Mouse (Mus musculus) spleen, postnatal 36 days (tissue): ENCODE results near the gene Cdk8.
A peak's percentile ranks its signal among the peaks of the same experiment; 100 is the strongest.
"Not testable (repeated sequence)": the region's sequence is repeated elsewhere in the genome, so short reads cannot be mapped to it uniquely, and the experiment has no call there.

Source experiments
- DNase-seq, 2 experiments: peaks; one replicate each; pipeline ENCODE4 v3.0.0; 2022; ENCODE audit warnings: low spot score in 2 of 2, mixed read lengths in 1 of 2

The Cdk8 gene

GRCm38 (mm10) chr5:146230864-146231654 is at the start of gene Cdk8:
Cdk8 (plus strand) TSS chr5:146231230.
- DNase-seq: peak; percentile 88

GRCm38 (mm10) chr5:146185204-146185603 is 45.8 kb upstream of the Cdk8 start, which contains the start of gene 1700001J03Rik:
1700001J03Rik (minus strand) TSS chr5:146185304.
- DNase-seq: not testable (repeated sequence)

GRCm38 (mm10) chr5:146187441-146187840 is 43.6 kb upstream of the Cdk8 start:
- peak; percentile 38 to 44 for DNase-seq

- DNase-seq: no peak
Measured at GRCm38 (mm10) chr5:146188144-146188543, 42.9 kb upstream of the Cdk8 start.

- no peak for DNase-seq
Measured at GRCm38 (mm10) chr5:146188712-146189111, 42.3 kb upstream of the Cdk8 start.

- DNase-seq: no peak
Measured at GRCm38 (mm10) chr5:146190093-146190492, 40.9 kb upstream of the Cdk8 start.

GRCm38 (mm10) chr5:146190501-146191269 is 40.3 kb upstream of the Cdk8 start:
- DNase-seq: no peak

- DNase-seq: no peak
Measured at GRCm38 (mm10) chr5:146193360-146193759, 37.7 kb upstream of the Cdk8 start.

- no peak for DNase-seq
Measured at GRCm38 (mm10) chr5:146199073-146199472, 32.0 kb upstream of the Cdk8 start.

- DNase-seq: no peak
Measured at GRCm38 (mm10) chr5:146199540-146199939, 31.5 kb upstream of the Cdk8 start.

- no peak for DNase-seq
Measured at GRCm38 (mm10) chr5:146200580-146200979, 30.4 kb upstream of the Cdk8 start.

GRCm38 (mm10) chr5:146203921-146204320 is 27.1 kb upstream of the Cdk8 start:
- no peak for DNase-seq

- no peak for DNase-seq
Measured at GRCm38 (mm10) chr5:146205537-146205936, 25.5 kb upstream of the Cdk8 start.

GRCm38 (mm10) chr5:146220501-146220878 is 10.5 kb upstream of the Cdk8 start:
- DNase-seq: no peak

- peak; percentile 95 to 97 for DNase-seq
Measured at GRCm38 (mm10) chr5:146220879-146221714, 9.9 kb upstream of the Cdk8 start, which contains the start of gene Rnf6. Rnf6 (minus strand) TSS chr5:146221555.

GRCm38 (mm10) chr5:146221722-146222121 is 9.3 kb upstream of the Cdk8 start:
- DNase-seq: no peak

- DNase-seq: no peak
Measured at GRCm38 (mm10) chr5:146223786-146224185, 7.2 kb upstream of the Cdk8 start.

GRCm38 (mm10) chr5:146227496-146227895 is 3.5 kb upstream of the Cdk8 start:
- DNase-seq: no peak

- DNase-seq: no peak
Measured at GRCm38 (mm10) chr5:146229869-146230650, 970 bp upstream of the Cdk8 start.

- DNase-seq: peak; percentile 17 to 22
Measured at GRCm38 (mm10) chr5:146231655-146231996, 596 bp downstream of the Cdk8 start.

GRCm38 (mm10) chr5:146232056-146232675 is 1.1 kb downstream of the Cdk8 start:
- no peak for DNase-seq
